Mouse (Mus musculus) lung, postnatal 0 days (tissue): Measurements from ENCODE around the gene Arfgap2.

Source experiments
- CTCF ChIP-seq: IDR thresholded peaks from 2 replicates; pipeline ENCODE4 v1.5.1; 2016; ENCODE audit warnings: antibody characterized with exemption, mild to moderate bottlenecking
- EP300 ChIP-seq: IDR thresholded peaks from 2 replicates; pipeline ENCODE4 v1.6.1; 2016; ENCODE audit warnings: antibody characterized with exemption, mild to moderate bottlenecking, control low read depth

DNA sequence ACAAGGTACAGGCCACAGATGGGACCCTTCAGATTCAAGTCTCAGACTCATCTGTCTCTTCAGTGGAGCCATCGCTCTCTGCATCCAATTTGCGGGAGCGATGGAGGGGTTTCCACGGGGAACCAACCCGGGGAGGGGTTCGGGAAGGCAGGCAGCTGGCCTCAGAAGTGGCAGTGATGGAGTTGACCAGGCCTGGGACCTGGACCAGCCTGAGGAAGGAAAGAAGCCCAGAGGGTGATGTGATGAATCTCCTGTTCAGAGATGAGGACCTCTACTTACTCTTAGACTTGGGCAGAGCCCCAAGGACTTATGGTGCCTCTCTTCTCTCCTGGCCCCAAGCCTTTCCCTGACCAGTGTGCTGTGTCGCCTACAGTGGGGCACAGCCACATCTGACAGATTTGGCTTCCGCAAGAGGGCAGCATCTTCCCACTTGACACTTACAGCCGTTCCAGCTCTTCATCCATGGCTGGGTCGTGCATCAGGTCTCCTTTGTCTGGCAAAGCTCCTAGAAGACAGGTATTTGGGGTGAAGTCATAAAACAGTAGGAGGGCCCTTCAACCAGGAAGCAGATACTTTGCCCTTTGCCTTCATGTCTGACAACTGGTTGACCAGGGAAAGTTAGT, 14.1 kb downstream of the Arfgap2 start:
- TF ChIP-seq CTCF (peak; percentile 83), EP300 (no peak)
